Mouse (Mus musculus) thymus, postnatal 4 days (tissue): ENCODE results near the gene Smap2.

Source experiments
- DNase-seq: peaks from one replicate; pipeline ENCODE4 v3.0.0; 2021

Smap2 gene

GRCm38 (mm10) chr4:120974711-120975427, 42.2 kb downstream of the Smap2 start:
- DNase-seq, result peak; percentile 58

- no peak for DNase-seq
Measured at GRCm38 (mm10) chr4:120971842-120972241, 45.2 kb downstream of the Smap2 start.

- DNase-seq, result peak; percentile 67
Measured at GRCm38 (mm10) chr4:120969382-120970146, 47.5 kb downstream of the Smap2 start.

- no peak for DNase-seq
Measured at GRCm38 (mm10) chr4:120968486-120968885, 48.6 kb downstream of the Smap2 start.

GRCm38 (mm10) chr4:120955586-120955985, 61.5 kb downstream of the Smap2 start:
- DNase-seq, result no peak

GRCm38 (mm10) chr4:120953667-120954066, 63.4 kb downstream of the Smap2 start:
- no peak for DNase-seq

- no peak for DNase-seq
Measured at GRCm38 (mm10) chr4:120953038-120953437, 64.0 kb downstream of the Smap2 start.

- no peak for DNase-seq
Measured at GRCm38 (mm10) chr4:120952163-120952562, 64.9 kb downstream of the Smap2 start.

GRCm38 (mm10) chr4:120951428-120951973, 65.5 kb downstream of the Smap2 start, which contains the start of gene Zfp69:
Zfp69 (minus strand) TSS chr4:120951699.
- DNase-seq, result peak; percentile 96

GRCm38 (mm10) chr4:120950763-120951427, 66.2 kb downstream of the Smap2 start:
- DNase-seq, result peak; percentile 16

GRCm38 (mm10) chr4:120948938-120949337, 68.1 kb downstream of the Smap2 start:
- peak; percentile 50 for DNase-seq

- DNase-seq, result no peak
Measured at GRCm38 (mm10) chr4:120935006-120935405, 82.0 kb downstream of the Smap2 start.

GRCm38 (mm10) chr4:120930736-120931135, 86.3 kb downstream of the Smap2 start:
- DNase-seq, result no peak

- DNase-seq, result no peak
Measured at GRCm38 (mm10) chr4:120928686-120929085, 88.4 kb downstream of the Smap2 start.

GRCm38 (mm10) chr4:120925386-120925785, 91.7 kb downstream of the Smap2 start:
- DNase-seq, result peak; percentile 63

- DNase-seq, result peak; percentile 95
Measured at GRCm38 (mm10) chr4:120924554-120925299, 92.3 kb downstream of the Smap2 start, which contains the start of gene Exo5. Exo5 (minus strand) TSS chr4:120925017.

GRCm38 (mm10) chr4:120921461-120921860, 95.6 kb downstream of the Smap2 start:
- no peak for DNase-seq
